Mouse (Mus musculus) midbrain, embryonic 14.5 days (tissue): Measurements from ENCODE around the gene Ccp110. TPM values are rescaled to one million over a fixed set of nuclear protein-coding genes. Genes with fewer than 3 reads are reported as not detected.

Source experiments
- ATAC-seq: fragments of 200-750 bp; cut with Nextera tagmentation; 2 replicates; pipeline ENCODE4 v1.8.0; 2017; ENCODE audit warnings: moderate number of reproducible peaks, moderate library complexity; ENCODE audit not compliant: low FRiP score, low TSS enrichment
- DNase-seq: peaks from one replicate; pipeline ENCODE4 v3.0.0-alpha.2; 2015
- H3K27ac ChIP-seq: fragments of 300-500 bp; sonication (generic); replicated peaks from 2 replicates; pipeline ENCODE4 v1.5.1; 2014; ENCODE audit warnings: mild to moderate bottlenecking, low read depth, low read length, moderate library complexity
- H3K27me3 ChIP-seq: fragments of 300-500 bp; sonication (generic); 2 replicates; pipeline ENCODE4 v1.6.1; 2014; ENCODE audit warnings: low read length, control low read depth, mixed read lengths; ENCODE audit not compliant: control insufficient read depth, insufficient read depth
- H3K36me3 ChIP-seq: fragments of 300-500 bp; sonication (generic); 2 replicates; pipeline ENCODE4 v1.6.1; 2014; ENCODE audit warnings: low read length, control low read depth; ENCODE audit not compliant: control insufficient read depth, insufficient read depth
- H3K4me1 ChIP-seq: fragments of 300-500 bp; sonication (generic); 2 replicates; pipeline ENCODE4 v1.6.1; 2014; ENCODE audit warnings: mild to moderate bottlenecking, antibody characterized with exemption, low read length, control low read depth; ENCODE audit not compliant: control insufficient read depth, insufficient read depth
- H3K4me2 ChIP-seq: fragments of 300-500 bp; sonication (generic); 2 replicates; pipeline ENCODE4 v1.6.1; 2014; ENCODE audit warnings: mild to moderate bottlenecking, low read length, moderate library complexity
- H3K4me3 ChIP-seq: fragments of 300-500 bp; sonication (generic); replicated peaks from 2 replicates; pipeline ENCODE4 v1.5.1; 2014; ENCODE audit warnings: low read depth, low read length
- H3K9ac ChIP-seq: fragments of 300-500 bp; sonication (generic); replicated peaks from 2 replicates; pipeline ENCODE4 v1.6.1; 2014; ENCODE audit warnings: mild to moderate bottlenecking, low read length, moderate library complexity
- H3K9me3 ChIP-seq: fragments of 300-500 bp; sonication (generic); 2 replicates; pipeline ENCODE4 v1.6.1; 2016; ENCODE audit warnings: low read length, control low read depth, mixed read lengths; ENCODE audit not compliant: control insufficient read depth
- WGBS: fragments of 180-500 bp; shearing (Covaris S2); extraction: QIAGEN DNeasy Blood & Tissue Kit; methylation state at CpG from one replicate; pipeline ENCODE4 v1.1.7; 2014; 5-methylcytosine and 5-hydroxymethylcytosine counted together
- polyA plus RNA-seq: library from polyadenylated mRNA; unstranded; fragments of >200 nt; fragmentation: Nextera tagmentation; extraction: Ambion mirVana; gene quantifications from 2 replicates; pipeline ENCODE4 v1.2.1, GENCODE M21; 2014

Ccp110 gene
- polyA plus RNA-seq, result 17.4 and 20.1 TPM in 2 replicates

- peak; percentile 98 for DNase-seq
- no peaks in the 10 kb centered on the region for H3K27me3 ChIP-seq
- H3K27ac ChIP-seq, result peak within 1 kb of the TSS; percentile 77
- H3K4me1 ChIP-seq, result peaks cover 7% of the 10 kb centered on the region; the same call in 1 of the 2 replicates
- H3K4me3 ChIP-seq, result peak within 1 kb of the TSS; percentile 64
- peak within 1 kb of the TSS; percentile 63 for H3K9ac ChIP-seq
- peak within 1 kb of the TSS; percentile 61 for H3K4me2 ChIP-seq
- peaks cover 22% of the 10 kb centered on the region for H3K36me3 ChIP-seq
- no peaks in the 10 kb centered on the region for H3K9me3 ChIP-seq
- 1% methylated on average over 48 of the region's 48 CpGs for WGBS
- peak; percentile 95 for ATAC-seq
Measured at GRCm38 (mm10) chr7:118712228-118713173, at the start of gene Ccp110. Gene Ccp110, plus strand, starts transcription at chr7:118712552.

- WGBS, result 94% methylated on average over 2 of the region's 2 CpGs
- no peak overlapping the region for H3K27ac ChIP-seq
- H3K27me3 ChIP-seq, result no peaks in the 10 kb centered on the region
- DNase-seq (no peak), ATAC-seq (no peak)
- H3K9me3 ChIP-seq, result no peaks in the 10 kb centered on the region; the same call in 1 of the 2 replicates
- H3K4me2 ChIP-seq, result no peak overlapping the region
- H3K9ac ChIP-seq, result no peak overlapping the region
- no peaks in the 10 kb centered on the region for H3K4me1 ChIP-seq
- H3K4me3 ChIP-seq, result no peak overlapping the region
- H3K36me3 ChIP-seq, result no peaks in the 10 kb centered on the region
Measured at GRCm38 (mm10) chr7:118667773-118668172, 44.6 kb upstream of the Ccp110 start.

- DNase-seq (no peak), ATAC-seq (no peak)
- H3K27me3 ChIP-seq, result no peaks in the 10 kb centered on the region
- no peak overlapping the region for H3K4me3 ChIP-seq
- H3K4me1 ChIP-seq, result no peaks in the 10 kb centered on the region
- no peak overlapping the region for H3K4me2 ChIP-seq
- no peak overlapping the region for H3K9ac ChIP-seq
- H3K9me3 ChIP-seq, result no peaks in the 10 kb centered on the region
- no peak overlapping the region for H3K27ac ChIP-seq
- WGBS, result 75% methylated on average over 4 of the region's 4 CpGs
- no peaks in the 10 kb centered on the region for H3K36me3 ChIP-seq
Measured at GRCm38 (mm10) chr7:118670142-118670541, 42.2 kb upstream of the Ccp110 start.

GRCm38 (mm10) chr7:118676826-118677225 lies 35.5 kb upstream of the Ccp110 start:
- no peaks in the 10 kb centered on the region for H3K9me3 ChIP-seq
- H3K9ac ChIP-seq, result no peak overlapping the region
- H3K27me3 ChIP-seq, result no peaks in the 10 kb centered on the region
- no peak overlapping the region for H3K27ac ChIP-seq
- 92% methylated on average over 4 of the region's 4 CpGs for WGBS
- H3K36me3 ChIP-seq, result no peaks in the 10 kb centered on the region
- H3K4me1 ChIP-seq, result no peaks in the 10 kb centered on the region
- ATAC-seq (no peak), DNase-seq (no peak)
- H3K4me3 ChIP-seq, result no peak overlapping the region
- no peak overlapping the region for H3K4me2 ChIP-seq

GRCm38 (mm10) chr7:118688199-118688598 lies 24.2 kb upstream of the Ccp110 start:
- DNase-seq (peak; percentile 94), ATAC-seq (peak; percentile 53; the same call in 1 of the 2 replicates)
- Histone ChIP-seq H3K27me3 (no peaks in the 10 kb centered on the region), H3K27ac (no peak overlapping the region), H3K36me3 (peaks cover 61% of the 10 kb centered on the region), H3K4me3 (no peak overlapping the region), H3K4me2 (no peak overlapping the region), H3K4me1 (no peaks in the 10 kb centered on the region), H3K9ac (no peak overlapping the region), H3K9me3 (no peaks in the 10 kb centered on the region)
- 24% methylated on average over 5 of the region's 5 CpGs for WGBS

GRCm38 (mm10) chr7:118689088-118689487 lies 23.3 kb upstream of the Ccp110 start:
- 89% methylated on average over 7 of the region's 7 CpGs for WGBS

GRCm38 (mm10) chr7:118691287-118691686 lies 21.1 kb upstream of the Ccp110 start:
- Histone ChIP-seq H3K9me3 (no peaks in the 10 kb centered on the region), H3K36me3 (peaks cover 87% of the 10 kb centered on the region), H3K4me1 (no peaks in the 10 kb centered on the region), H3K27me3 (no peaks in the 10 kb centered on the region), H3K27ac (no peak overlapping the region), H3K4me2 (no peak overlapping the region), H3K9ac (no peak overlapping the region), H3K4me3 (no peak overlapping the region)
- ATAC-seq (no peak), DNase-seq (no peak)
- WGBS, result 92% methylated on average over 2 of the region's 2 CpGs

More at GRCm38 (mm10) chr7:118689088-118689487, 23.3 kb upstream of the Ccp110 start:
- H3K9me3 ChIP-seq, result no peaks in the 10 kb centered on the region
- peaks cover 66% of the 10 kb centered on the region for H3K36me3 ChIP-seq
- H3K27ac ChIP-seq, result no peak overlapping the region
- no peak overlapping the region for H3K9ac ChIP-seq
- ATAC-seq (no peak), DNase-seq (no peak)
- no peak overlapping the region for H3K4me2 ChIP-seq
- no peaks in the 10 kb centered on the region for H3K4me1 ChIP-seq
- no peaks in the 10 kb centered on the region for H3K27me3 ChIP-seq
- H3K4me3 ChIP-seq, result no peak overlapping the region

GRCm38 (mm10) chr7:118696146-118696545 lies 16.2 kb upstream of the Ccp110 start:
- 96% methylated on average over 6 of the region's 6 CpGs for WGBS
- no peaks in the 10 kb centered on the region for H3K27me3 ChIP-seq
- no peak overlapping the region for H3K4me2 ChIP-seq
- H3K9me3 ChIP-seq, result no peaks in the 10 kb centered on the region
- peaks cover 75% of the 10 kb centered on the region for H3K36me3 ChIP-seq
- H3K27ac ChIP-seq, result no peak overlapping the region
- no peak for ATAC-seq
- no peak for DNase-seq
- H3K4me3 ChIP-seq, result no peak overlapping the region
- no peaks in the 10 kb centered on the region for H3K4me1 ChIP-seq
- H3K9ac ChIP-seq, result no peak overlapping the region

GRCm38 (mm10) chr7:118697168-118697567 lies 15.2 kb upstream of the Ccp110 start:
- Histone ChIP-seq H3K4me3 (no peak overlapping the region), H3K36me3 (peaks cover 65% of the 10 kb centered on the region), H3K4me1 (no peaks in the 10 kb centered on the region), H3K4me2 (no peak overlapping the region), H3K9me3 (no peaks in the 10 kb centered on the region), H3K27ac (no peak overlapping the region), H3K9ac (no peak overlapping the region), H3K27me3 (no peaks in the 10 kb centered on the region)
- 86% methylated on average over 4 of the region's 4 CpGs for WGBS
- DNase-seq, result no peak
- ATAC-seq, result no peak
